Mouse (Mus musculus): ENCODE measurements around the gene Fam228b. TPM values are rescaled to one million over a fixed set of nuclear protein-coding genes. Genes with fewer than 3 reads are reported as not detected.

The Fam228b gene
- total RNA-seq, 2 experiments from 2014 or later: 7.8 to 8.8 TPM

Other genes starting within 250 kb of the Fam228b start
- gene Itsn2, start 176.6 kb downstream of the Fam228b start, total RNA-seq (2021): 10 to 100 TPM; 22.7 to 25.7 TPM
- not detected for gene Gm3625, start 176.3 kb downstream of the Fam228b start, total RNA-seq (2021)
- gene Fam228a, start 30.8 kb downstream of the Fam228b start, total RNA-seq (2021): under 1 TPM; 0.12 to 0.25 TPM
- gene Pfn4, start 245 bp downstream of the Fam228b start, total RNA-seq (2021): 1 to 10 TPM; 1.4 to 2.3 TPM
- 10 to 100 TPM; 32.5 to 35.7 TPM for gene Sf3b6, start 48.3 kb upstream of the Fam228b start, total RNA-seq (2021)
- gene Fkbp1b, start 72.3 kb upstream of the Fam228b start, total RNA-seq (2021): 1 to 10 TPM in 1 of 2 experiments, under 1 TPM in 1; 0.39 to 1.1 TPM
- gene Wdcp, start 74.0 kb upstream of the Fam228b start, total RNA-seq (2021): 1 to 10 TPM; 5.6 to 6.2 TPM
- under 1 TPM; 0.66 TPM for gene Mfsd2b, start 105.1 kb upstream of the Fam228b start, total RNA-seq (2021)
- gene Ubxn2a, start 138.4 kb upstream of the Fam228b start, total RNA-seq (2021): 100 to 1,000 TPM; 141 to 142 TPM
- 10 to 100 TPM; 11.3 to 12.0 TPM for gene Atad2b, start 148.1 kb upstream of the Fam228b start, total RNA-seq (2021)